Comparison of ENCODE assay signal across 9 mouse cellular contexts in genomic region chr19:14692183-14692582, GRCm38 (mm10).
DNase-seq lines count a peak whose midpoint lies in the region; ATAC-seq and TF ChIP-seq lines count a peak whose summit lies in the region.
"Had no signal": no experiment of that assay in that cellular context is flagged by ENCODE, and none has a peak within 500 bp of the region (broad histone marks: within the 10 kb centered on the region; RNA-seq: fewer than 3 reads in every experiment).

No protein-coding gene starts in this region.

- no peak overlapping the region for H3K27ac ChIP-seq in heart, adult 2 months
- H3K27ac ChIP-seq in hindbrain, embryonic 14.5 days = no peak overlapping the region
- H3K27ac ChIP-seq: neural tube, embryonic 12.5 days had no signal

- TF ChIP-seq POLR2A in heart, adult 2 months (IDR thresholded peaks at IDR 0.05; ENCODE audit: insufficient read depth, low read depth, low read length) = no peak

- no peaks in the 10 kb centered on the region for H3K27me3 ChIP-seq in heart, adult 2 months (ENCODE audit: control insufficient read depth, insufficient read depth, low read length)
- no peaks in the 10 kb centered on the region for H3K27me3 ChIP-seq in E14TG2a.4 (ENCODE audit: insufficient read depth, low read length)
- no peaks in the 10 kb centered on the region for H3K27me3 ChIP-seq in hindbrain, embryonic 14.5 days (ENCODE audit: control insufficient read depth, insufficient read depth, low read length)
- H3K27me3 ChIP-seq: neural tube, embryonic 12.5 days had no signal

- peak in 1 of 2 experiments; percentile 8 for DNase-seq in heart, adult 2 months
- DNase-seq in heart, adult 11 months = no peak
- peak; percentile 11 for DNase-seq in heart, postnatal 4 days
- DNase-seq in urinary bladder, adult 18-20 months (ENCODE audit: low spot score in 2 of 2) = no peak
- DNase-seq in cerebellum, adult 11 months = no peak
- DNase-seq in hindbrain, embryonic 14.5 days (ENCODE audit: low spot score) = no peak

- no peak overlapping the region for H3K4me2 ChIP-seq in hindbrain, embryonic 14.5 days (replicated peaks)
- H3K4me2 ChIP-seq: neural tube, embryonic 12.5 days had no signal

- no peaks in the 10 kb centered on the region for H3K36me3 ChIP-seq in heart, adult 2 months (ENCODE audit: control insufficient read depth, insufficient read depth, low read length)
- H3K36me3 ChIP-seq in E14TG2a.4 (ENCODE audit: insufficient read depth, low read length) = no peaks in the 10 kb centered on the region
- H3K36me3 ChIP-seq in hindbrain, embryonic 14.5 days (replicated peaks; ENCODE audit: control insufficient read depth, insufficient read depth) = no peaks in the 10 kb centered on the region
- H3K36me3 ChIP-seq: neural tube, embryonic 12.5 days had no signal

- no peaks in the 10 kb centered on the region for H3K4me1 ChIP-seq in heart, adult 2 months (ENCODE audit: control insufficient read depth, insufficient read depth, low read length)
- H3K4me1 ChIP-seq in E14TG2a.4 (replicated peaks; ENCODE audit: low read depth, low read length) = 0 out of 2 replicates have a peak, but pooled peaks cover 3% of the 10 kb centered on the region
- no peaks in the 10 kb centered on the region for H3K4me1 ChIP-seq in hindbrain, embryonic 14.5 days (replicated peaks; ENCODE audit: control insufficient read depth, insufficient read depth, low read length)
- H3K4me1 ChIP-seq: neural tube, embryonic 12.5 days had no signal

- no peak overlapping the region for H3K4me3 ChIP-seq in heart, adult 2 months
- H3K4me3 ChIP-seq in E14TG2a.4 (replicated peaks; ENCODE audit: low read length) = no peak overlapping the region
- H3K4me3 ChIP-seq in hindbrain, embryonic 14.5 days (replicated peaks; ENCODE audit: low read length) = no peak overlapping the region
- H3K4me3 ChIP-seq: neural tube, embryonic 12.5 days had no signal

- intact Hi-C loops in heart, adult 2 months (cut with DNase I) = loop anchor here (2.0 to 10.0 kb wide), 3 partner anchors 247 to 711 kb away; no protein-coding TSS in a partner anchor

- H3K9me3 ChIP-seq in E14TG2a.4 (ENCODE audit: low read length) = no peaks in the 10 kb centered on the region
- H3K9me3 ChIP-seq in hindbrain, embryonic 14.5 days (ENCODE audit: control insufficient read depth, low read length) = 0 out of 2 replicates have a peak, but pooled peaks cover 11% of the 10 kb centered on the region
- H3K9me3 ChIP-seq: neural tube, embryonic 12.5 days had no signal

- H3K79me2 ChIP-seq in heart, adult 2 months (replicated peaks; ENCODE audit: control insufficient read depth, insufficient read depth, low read length) = no peaks in the 10 kb centered on the region

- no peak overlapping the region for H3K9ac ChIP-seq in heart, adult 2 months (ENCODE audit: low read depth, low read length)
- no peak overlapping the region for H3K9ac ChIP-seq in hindbrain, embryonic 14.5 days
- H3K9ac ChIP-seq: neural tube, embryonic 12.5 days had no signal

- ATAC-seq in megakaryocyte-erythroid progenitor cell, adult 5-6 weeks (replicated peaks; ENCODE audit: low FRiP score, low TSS enrichment, poor library complexity, severe bottlenecking) = peak; percentile 67; the same call in 1 of the 2 replicates
- no peak for ATAC-seq in hindbrain, embryonic 14.5 days (ENCODE audit: low FRiP score)

- peak; percentile 69 for TF ChIP-seq CTCF in heart, adult 2 months (IDR thresholded peaks at IDR 0.05)
- TF ChIP-seq CTCF in E14TG2a.4 (conservative IDR thresholded peaks at IDR 0.05; ENCODE audit: low read length) = peak; percentile 10; the same call in 1 of the 2 replicates

- no peak for TF ChIP-seq EP300 in heart, adult 2 months (IDR thresholded peaks at IDR 0.05; ENCODE audit: insufficient read depth, low read depth, low read length)
